Mouse (Mus musculus): Measurements from ENCODE around the gene Pspc1.
A peak's percentile ranks its signal among the peaks of the same experiment; 100 is the strongest.

DNA sequence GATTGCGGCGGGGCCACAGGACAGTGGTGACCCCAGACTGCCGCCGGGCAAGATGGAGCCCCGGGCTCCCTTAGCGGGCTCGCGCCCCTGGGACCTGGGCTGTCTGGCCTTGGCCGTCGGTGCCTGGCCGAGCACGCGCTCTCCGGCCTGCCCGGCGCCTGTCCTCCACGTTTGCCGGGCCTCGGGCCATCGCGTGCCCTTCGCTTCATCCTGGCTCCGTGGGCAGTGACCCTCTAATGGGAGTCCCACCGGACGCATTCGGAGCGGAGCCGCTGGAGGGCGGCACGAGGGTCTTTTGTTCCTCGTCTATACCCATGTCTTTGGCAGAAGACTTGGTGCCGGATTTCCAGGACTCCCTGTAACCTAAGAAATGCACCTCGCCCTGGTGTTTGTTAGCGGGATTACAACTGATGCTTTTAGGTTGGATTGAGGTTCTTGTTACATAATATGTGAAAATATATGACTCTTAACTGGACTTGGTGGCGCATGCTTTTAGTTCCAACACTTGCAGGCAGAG lies 34.5 kb upstream of the Pspc1 start:
- TF ChIP-seq POLR2A (IDR thresholded peaks at IDR 0.05; ENCODE audit: low read depth, low read length), result no peak
- TF ChIP-seq CTCF (IDR thresholded peaks at IDR 0.05; ENCODE audit: extremely low read depth, insufficient read length, insufficient replicate concordance, low read depth, low read length), result peak; percentile 42; the same call in 1 of the 2 replicates

All from small intestine, adult 2 months (tissue).